Mouse (Mus musculus) bone marrow, adult 2 months (tissue): ENCODE results near the gene Fam216a. TPM values are rescaled to one million over a fixed set of nuclear protein-coding genes. Genes with fewer than 3 reads are reported as not detected.

Experiments used
- H3K27ac ChIP-seq: fragments of 200-500 bp; 2 replicates; pipeline ENCODE4 v1.5.1; 2012; ENCODE audit warnings: low read depth, mild to moderate bottlenecking, control low read depth, inconsistent platforms, low read length; ENCODE audit not compliant: control insufficient read depth, poor library complexity, insufficient read depth
- H3K4me1 ChIP-seq: fragments of 200-500 bp; 2 replicates; pipeline ENCODE4 v1.6.1; 2011; ENCODE audit warnings: low read length; ENCODE audit not compliant: control insufficient read depth, insufficient read depth
- H3K4me3 ChIP-seq: fragments of 200-500 bp; replicated peaks from 2 replicates; pipeline ENCODE3; 2011; ENCODE audit warnings: mild to moderate bottlenecking, low read depth, low read length, control low read depth; ENCODE audit not compliant: control insufficient read depth
- CTCF ChIP-seq: fragments of 200-500 bp; IDR thresholded peaks from 2 replicates; pipeline ENCODE4 v1.5.1; 2011; ENCODE audit warnings: low read length, control low read depth; ENCODE audit not compliant: control insufficient read depth, insufficient read depth
- POLR2A ChIP-seq: fragments of 200-500 bp; IDR thresholded peaks from 2 replicates; pipeline ENCODE4 v1.6.1; 2011; ENCODE audit warnings: low read depth, mild to moderate bottlenecking, control low read depth, low read length, borderline replicate concordance; ENCODE audit not compliant: control insufficient read depth
- WGBS: fragments of 180-500 bp; shearing (Covaris S2); methylation state at CpG from one replicate; pipeline ENCODE4 v1.1.7; 2018; 5-methylcytosine and 5-hydroxymethylcytosine counted together
- polyA plus RNA-seq: library from polyadenylated mRNA; stranded (reverse); fragments of >200 nt; gene quantifications from 2 replicates; pipeline ENCODE4 v1.2.4, GENCODE M21; 2011; ENCODE audit warnings: low replicate concordance; ENCODE audit not compliant: missing spikeins, insufficient read depth, insufficient read length

Fam216a gene
- polyA plus RNA-seq, 1 experiment = 16.4 TPM

- Histone ChIP-seq H3K4me3 (no peak overlapping the region), H3K27ac (no peak overlapping the region), H3K4me1 (peaks cover 4% of the 10 kb centered on the region; the same call in 1 of the 2 replicates)
- WGBS = 4% methylated on average over 5 of the region's 5 CpGs
- TF ChIP-seq POLR2A (no peak), CTCF (peak; percentile 97)
Measured at GRCm38 (mm10) chr5:122344260-122344659, 27.9 kb downstream of the Fam216a start.

GRCm38 (mm10) chr5:122343768-122344167 is 28.4 kb downstream of the Fam216a start:
- peaks cover 4% of the 10 kb centered on the region; the same call in 1 of the 2 replicates for H3K4me1 ChIP-seq
- peak overlapping the region; percentile 18; the same call in 1 of the 2 replicates for H3K27ac ChIP-seq
- TF ChIP-seq POLR2A = no peak
- no peak for TF ChIP-seq CTCF
- WGBS = 18% methylated on average over 7 of the region's 7 CpGs
- H3K4me3 ChIP-seq = no peak overlapping the region

- TF ChIP-seq CTCF (no peak), POLR2A (no peak)
- Histone ChIP-seq H3K27ac (no peak overlapping the region), H3K4me1 (peaks cover 4% of the 10 kb centered on the region; the same call in 1 of the 2 replicates), H3K4me3 (no peak overlapping the region)
- 9% methylated on average over 1 of the region's 1 CpGs for WGBS
Measured at GRCm38 (mm10) chr5:122342874-122343273, 29.3 kb downstream of the Fam216a start.

GRCm38 (mm10) chr5:122336554-122337294 is 35.4 kb downstream of the Fam216a start:
- Histone ChIP-seq H3K27ac (no peak overlapping the region), H3K4me1 (no peaks in the 10 kb centered on the region), H3K4me3 (no peak overlapping the region)
- 80% methylated on average over 7 of the region's 7 CpGs for WGBS
- TF ChIP-seq CTCF = no peak
- TF ChIP-seq POLR2A = no peak

GRCm38 (mm10) chr5:122334682-122335081 is 37.5 kb downstream of the Fam216a start:
- 38% methylated on average over 3 of the region's 3 CpGs for WGBS
- Histone ChIP-seq H3K27ac (no peak overlapping the region), H3K4me1 (no peaks in the 10 kb centered on the region), H3K4me3 (no peak overlapping the region)
- TF ChIP-seq CTCF = no peak
- TF ChIP-seq POLR2A = no peak

- WGBS = 70% methylated on average over 4 of the region's 4 CpGs
- TF ChIP-seq CTCF (no peak), POLR2A (no peak)
- Histone ChIP-seq H3K4me3 (no peak overlapping the region), H3K27ac (no peak overlapping the region), H3K4me1 (no peaks in the 10 kb centered on the region)
Measured at GRCm38 (mm10) chr5:122330269-122330668, 41.9 kb downstream of the Fam216a start.

- WGBS = 85% methylated on average over 3 of the region's 3 CpGs
- H3K4me1 ChIP-seq = no peaks in the 10 kb centered on the region
- TF ChIP-seq POLR2A (no peak), CTCF (no peak)
- H3K4me3 ChIP-seq = no peak overlapping the region
- H3K27ac ChIP-seq = no peak overlapping the region
Measured at GRCm38 (mm10) chr5:122327283-122327682, 44.9 kb downstream of the Fam216a start.

GRCm38 (mm10) chr5:122325477-122325876 is 46.7 kb downstream of the Fam216a start:
- Histone ChIP-seq H3K27ac (no peak overlapping the region; the same call in 1 of the 2 replicates), H3K4me1 (no peaks in the 10 kb centered on the region), H3K4me3 (no peak overlapping the region)
- 87% methylated on average over 8 of the region's 8 CpGs for WGBS
- no peak for TF ChIP-seq CTCF
- no peak for TF ChIP-seq POLR2A

- WGBS = 85% methylated on average over 23 of the region's 23 CpGs
- no peak for TF ChIP-seq CTCF
- Histone ChIP-seq H3K27ac (no peak overlapping the region), H3K4me1 (no peaks in the 10 kb centered on the region), H3K4me3 (no peak overlapping the region)
Measured at GRCm38 (mm10) chr5:122324608-122325431, 47.3 kb downstream of the Fam216a start.
